Mouse (Mus musculus) cerebellum, adult 18-20 months (tissue): ENCODE results near the gene Poln.

ENCODE experiments used
- DNase-seq, 2 experiments: peaks; one replicate each; pipeline ENCODE4 v3.0.0; 2021

Poln gene

DNA sequence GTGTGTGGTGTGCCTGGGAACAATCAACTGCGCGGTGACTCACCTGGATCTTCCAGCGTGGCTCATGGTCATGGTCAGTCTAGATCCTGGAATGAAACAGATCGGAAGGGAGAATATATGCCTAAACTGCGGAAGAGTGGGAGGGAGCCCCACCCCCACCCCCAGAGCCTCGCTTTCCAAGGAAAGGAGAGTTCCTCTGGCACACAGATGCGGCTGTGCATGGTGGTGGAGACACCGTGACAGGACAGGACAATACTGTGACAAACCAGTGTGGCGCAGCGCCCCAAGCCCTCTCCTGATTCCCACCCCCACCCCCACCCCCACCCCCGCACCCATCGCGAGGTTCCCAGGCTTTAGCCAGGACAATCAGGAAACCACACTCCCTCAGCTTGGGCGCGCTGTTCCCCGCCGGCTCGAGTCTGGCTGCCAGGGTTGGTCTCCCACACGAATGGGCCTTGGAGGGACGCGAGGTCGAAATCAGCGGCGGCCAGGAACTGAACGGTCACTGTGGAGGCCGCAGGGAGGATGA is 186.5 kb downstream of the Poln start:
- no peak for DNase-seq

DNA sequence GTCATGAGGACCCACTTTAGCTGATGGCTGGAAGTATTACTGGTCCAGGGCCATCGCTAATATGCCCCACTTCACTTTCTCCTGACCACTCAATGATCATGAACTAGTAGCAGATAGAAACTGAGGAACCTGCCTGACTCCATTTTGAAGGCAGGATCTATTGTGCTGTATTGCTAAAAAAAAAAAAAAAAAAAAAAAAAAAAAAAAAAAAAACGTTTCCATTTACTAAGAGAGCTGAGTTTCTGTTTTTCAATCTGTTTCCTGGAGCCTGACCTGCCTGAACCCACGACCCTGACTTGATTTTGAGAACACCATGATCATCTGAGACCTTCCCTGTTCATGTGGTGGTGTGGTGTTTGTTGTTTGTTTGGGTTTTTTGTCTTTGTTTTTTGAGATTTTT is 193.0 kb downstream of the Poln start:
- DNase-seq = no peak

DNA sequence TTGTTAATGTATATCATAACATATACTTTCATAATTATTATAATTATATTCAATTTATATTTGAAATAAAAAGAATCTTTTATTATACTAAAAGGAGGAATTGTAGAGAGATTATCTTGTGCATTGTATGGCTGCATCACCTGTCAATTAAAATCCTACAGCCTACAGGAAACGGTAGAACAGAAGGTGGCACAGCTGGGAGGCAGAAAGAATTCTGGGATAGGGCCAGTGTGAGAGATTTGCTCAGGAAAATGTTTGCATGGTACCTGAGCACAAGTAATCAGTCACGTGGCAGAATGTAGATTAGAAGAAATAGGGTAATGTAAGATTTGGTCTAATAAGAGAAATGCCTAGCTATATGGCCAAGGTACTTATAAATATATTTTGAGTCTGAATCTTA is 194.5 kb downstream of the Poln start:
- DNase-seq = peak; percentile 33 to 50

DNA sequence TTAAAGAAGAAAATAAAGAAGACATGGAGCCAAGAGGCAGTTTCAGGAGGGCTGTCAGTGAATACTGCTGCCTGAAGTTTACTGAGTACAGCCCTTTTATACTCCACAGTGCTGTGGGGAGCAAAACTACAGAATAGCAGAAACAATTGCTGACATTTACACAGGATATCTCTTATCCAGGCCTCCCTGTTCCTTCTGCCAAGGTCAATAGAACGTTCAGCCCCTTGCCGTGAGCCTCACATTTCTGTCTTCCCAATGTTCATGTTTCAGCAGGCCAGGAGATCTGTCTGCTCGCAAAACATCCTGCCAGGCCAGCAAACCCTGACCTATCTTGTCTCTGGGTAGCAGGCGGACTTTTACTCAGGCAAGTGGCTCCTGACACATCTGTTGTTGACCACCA is 209.9 kb downstream of the Poln start:
- DNase-seq = no peak
